Mouse (Mus musculus) brown adipose tissue, adult 24 weeks (tissue): ENCODE measurements around the gene Rasgrf1. TPM values are rescaled to one million over a fixed set of nuclear protein-coding genes. Genes with fewer than 3 reads are reported as not detected.

Experiments
- H3K27ac ChIP-seq: fragments of 200-500 bp; replicated peaks from 2 replicates; pipeline ENCODE4 v1.5.1; 2012; ENCODE audit warnings: low read depth, mild to moderate bottlenecking, low read length
- H3K4me1 ChIP-seq: fragments of 200-500 bp; 2 replicates; pipeline ENCODE4 v1.6.1; 2012; ENCODE audit warnings: low read length, mixed read lengths; ENCODE audit not compliant: control insufficient read depth, insufficient read depth, insufficient read length
- H3K4me3 ChIP-seq: fragments of 200-500 bp; 2 replicates; pipeline ENCODE4 v1.5.1; 2012; ENCODE audit warnings: low read depth, mild to moderate bottlenecking, low read length, moderate library complexity; ENCODE audit not compliant: insufficient read depth
- polyA plus RNA-seq: library from polyadenylated mRNA; stranded (reverse); fragments of >200 nt; gene quantifications from 2 replicates; pipeline ENCODE4 v1.2.4, GENCODE M21; 2012; ENCODE audit not compliant: missing spikeins, insufficient read depth, insufficient read length

Gene Rasgrf1
- polyA plus RNA-seq, 1 experiment = not detected

DNA sequence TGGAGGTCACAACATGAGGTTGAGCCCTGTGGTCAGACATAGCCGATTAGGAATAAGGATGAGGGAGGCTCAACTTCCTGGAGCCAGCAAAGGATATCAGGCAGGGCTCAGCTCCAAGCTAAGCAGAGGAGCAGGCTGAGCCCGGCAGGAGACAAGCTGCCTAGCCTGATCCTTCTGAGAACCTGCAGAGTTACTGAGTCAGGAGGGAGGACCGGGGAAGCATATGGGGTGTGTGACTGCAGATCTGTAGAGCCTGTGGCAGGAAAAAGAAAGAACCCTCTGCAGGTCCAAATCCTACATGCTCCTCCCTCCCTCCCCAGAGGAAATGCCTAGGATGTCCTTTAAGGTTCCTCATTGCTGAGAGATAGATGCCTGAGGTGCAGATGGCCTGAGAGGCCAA is 62.6 kb downstream of the Rasgrf1 start:
- Histone ChIP-seq H3K4me1 (no peaks in the 10 kb centered on the region), H3K4me3 (no peak overlapping the region), H3K27ac (no peak overlapping the region)

DNA sequence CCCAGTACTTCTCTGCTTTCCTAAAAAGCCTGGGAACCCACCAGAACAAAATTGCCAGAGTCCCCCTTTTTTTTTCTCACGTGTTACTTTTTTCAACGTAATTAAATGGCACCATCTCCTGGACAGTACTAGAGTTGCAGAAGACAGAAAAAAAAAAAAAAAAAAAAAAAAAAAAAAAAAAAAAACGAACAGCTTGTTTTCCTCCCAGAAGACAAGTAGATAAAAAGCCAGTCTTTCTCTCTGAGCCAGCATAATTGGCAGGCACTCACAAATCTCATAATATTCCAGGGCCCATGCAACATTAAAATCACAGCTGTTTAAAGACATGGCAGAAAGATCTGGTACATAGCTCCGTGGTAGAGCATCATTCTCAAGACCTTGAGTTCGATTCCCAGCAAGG is 64.1 kb downstream of the Rasgrf1 start:
- Histone ChIP-seq H3K4me3 (no peak overlapping the region), H3K27ac (no peak overlapping the region), H3K4me1 (no peaks in the 10 kb centered on the region)

DNA sequence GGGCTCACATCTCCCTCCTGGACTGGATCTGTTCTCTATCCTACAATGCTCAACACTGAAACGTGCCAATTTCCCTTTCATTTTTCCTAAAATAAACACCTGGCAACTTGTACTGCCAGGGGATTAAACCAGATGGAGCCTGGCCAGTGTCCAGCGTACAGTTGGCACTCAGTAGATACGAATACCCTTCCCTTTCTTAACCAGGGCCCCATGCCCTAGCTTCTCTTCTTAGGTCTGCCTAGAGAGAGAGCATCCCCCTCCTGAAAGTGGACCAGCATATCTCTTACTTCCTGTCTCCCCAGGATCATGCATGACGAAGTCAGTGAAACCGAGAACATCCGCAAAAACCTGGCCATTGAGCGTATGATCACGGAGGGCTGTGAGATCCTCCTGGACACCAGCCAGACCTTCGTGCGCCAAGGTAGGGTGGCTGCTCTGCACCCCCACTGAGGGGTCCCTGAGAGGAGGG is 64.8 kb downstream of the Rasgrf1 start:
- no peak overlapping the region for H3K4me3 ChIP-seq
- no peak overlapping the region for H3K27ac ChIP-seq
- no peaks in the 10 kb centered on the region for H3K4me1 ChIP-seq

DNA sequence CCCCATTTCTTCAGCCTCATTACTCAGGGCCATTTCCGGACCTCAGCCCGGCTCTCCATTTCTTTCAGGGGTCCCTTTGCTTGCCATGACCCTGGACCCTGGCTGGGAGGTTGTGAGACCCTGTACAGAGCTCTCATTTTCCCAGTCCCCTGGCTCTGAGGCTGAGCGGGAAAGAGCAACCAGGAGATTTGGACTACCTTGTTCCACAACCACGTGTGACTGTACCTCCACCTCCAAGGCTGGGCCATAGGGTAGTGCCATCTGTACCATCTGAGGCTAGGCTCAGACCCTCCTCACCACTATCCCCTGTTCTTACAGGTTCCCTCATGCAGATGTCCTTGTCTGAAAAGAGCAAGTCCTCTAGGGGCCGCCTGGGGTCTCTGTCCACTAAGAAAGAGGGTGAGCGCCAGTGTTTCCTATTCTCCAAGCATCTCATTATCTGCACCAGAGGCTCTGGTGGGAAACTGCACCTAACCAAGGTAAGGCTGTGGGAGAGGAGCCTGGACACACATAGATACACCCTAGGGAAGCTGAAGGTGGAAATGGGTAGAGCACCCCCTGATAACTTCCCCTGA is 66.7 kb downstream of the Rasgrf1 start:
- Histone ChIP-seq H3K27ac (no peak overlapping the region), H3K4me1 (no peaks in the 10 kb centered on the region)

DNA sequence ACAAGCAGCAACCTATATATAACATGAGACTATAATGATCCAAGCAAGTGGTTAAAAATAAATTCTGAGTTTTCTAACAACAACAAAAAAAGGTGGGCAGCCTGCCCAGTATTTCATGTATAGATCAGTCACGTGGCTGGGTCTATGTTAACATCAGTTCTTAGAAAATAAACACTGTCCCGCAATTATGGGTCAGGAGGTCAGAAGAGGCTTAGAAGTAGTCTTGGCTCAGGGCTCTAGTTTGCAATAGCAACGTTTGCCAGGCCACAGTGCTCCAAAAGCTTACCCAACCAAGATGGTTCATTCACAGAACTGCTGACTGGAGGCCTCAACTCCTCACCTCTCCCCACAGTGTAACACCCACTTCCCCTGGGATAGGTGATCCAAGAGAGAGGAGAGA is 69.5 kb downstream of the Rasgrf1 start:
- Histone ChIP-seq H3K4me3 (no peak overlapping the region), H3K27ac (no peak overlapping the region), H3K4me1 (no peaks in the 10 kb centered on the region)

More for the DNA sequence above, 66.7 kb downstream of the Rasgrf1 start:
- no peak overlapping the region for H3K4me3 ChIP-seq

DNA sequence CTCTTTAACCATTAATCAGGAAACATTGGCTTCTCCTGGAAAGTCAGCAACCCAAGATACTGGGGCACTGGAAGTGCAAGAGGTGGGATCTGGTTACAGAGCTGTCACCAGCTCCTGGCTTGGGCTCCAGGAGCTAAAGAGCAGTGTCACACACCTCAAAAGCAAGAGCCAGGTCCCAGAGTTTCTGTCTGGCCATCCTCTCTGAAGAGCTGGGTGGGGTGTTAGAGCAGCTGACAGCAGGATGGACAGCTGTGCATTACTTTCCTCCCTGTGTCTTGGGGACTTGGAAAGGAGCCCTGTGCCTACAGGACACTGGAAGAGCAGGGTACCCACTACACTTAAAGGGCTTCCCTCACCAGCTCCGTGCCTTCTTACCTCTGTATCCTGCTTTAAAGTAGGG is 72.5 kb downstream of the Rasgrf1 start:
- Histone ChIP-seq H3K27ac (no peak overlapping the region), H3K4me1 (no peaks in the 10 kb centered on the region), H3K4me3 (no peak overlapping the region)

DNA sequence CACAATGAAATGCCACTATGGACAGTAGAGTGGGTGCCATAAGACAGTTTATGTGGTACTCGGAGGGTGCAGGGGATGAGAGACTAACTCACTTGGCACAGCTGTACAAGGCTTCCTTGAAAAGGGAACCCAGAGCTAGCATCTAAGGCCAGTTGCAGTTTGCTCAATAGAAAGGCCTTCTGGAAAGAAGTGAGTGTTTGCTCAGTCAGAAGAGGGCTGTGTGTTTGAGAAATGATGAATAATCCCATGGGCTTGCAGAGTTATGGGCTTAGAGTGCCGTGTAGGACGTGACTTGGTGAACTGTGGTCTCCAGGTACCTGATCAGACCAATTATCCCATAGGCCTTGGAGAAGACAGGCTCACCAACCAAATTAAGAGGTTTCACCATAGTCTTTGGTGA is 78.3 kb downstream of the Rasgrf1 start:
- Histone ChIP-seq H3K4me1 (no peaks in the 10 kb centered on the region), H3K27ac (no peak overlapping the region), H3K4me3 (no peak overlapping the region)

DNA sequence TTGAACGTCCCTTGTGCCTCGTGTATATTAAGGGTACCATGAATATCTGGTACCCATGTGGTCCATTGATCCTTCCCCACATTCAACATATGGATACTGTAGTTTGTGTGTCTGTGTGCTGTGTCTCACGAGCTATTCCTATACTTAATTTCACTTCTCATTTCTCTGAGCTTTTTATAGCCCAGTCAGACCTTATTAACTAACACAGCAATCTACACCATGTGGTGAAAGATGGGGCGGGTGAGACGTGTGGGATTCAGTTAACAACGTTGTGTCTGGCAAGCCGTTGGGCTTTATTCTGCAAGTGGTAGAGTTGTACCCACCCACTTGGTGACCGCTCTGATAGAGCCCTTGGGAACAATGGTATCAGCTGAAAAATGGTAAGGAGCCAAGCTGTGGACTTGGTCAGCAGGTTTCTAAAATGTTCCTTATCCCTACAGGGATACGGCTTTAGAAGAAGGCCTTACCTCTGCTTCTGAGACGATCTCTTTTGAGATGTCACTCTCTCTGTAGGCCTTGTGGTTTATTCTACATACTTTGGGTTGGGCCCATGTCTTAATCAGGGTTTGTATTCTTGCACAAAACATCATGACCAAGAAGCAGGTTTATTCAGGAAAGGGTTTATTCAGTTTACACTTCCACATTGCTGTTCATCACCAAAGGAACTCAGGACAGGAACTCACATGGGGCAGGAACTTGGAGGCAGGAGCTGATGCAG is 79.3 kb downstream of the Rasgrf1 start:
- Histone ChIP-seq H3K27ac (no peak overlapping the region), H3K4me3 (no peak overlapping the region), H3K4me1 (no peaks in the 10 kb centered on the region)

DNA sequence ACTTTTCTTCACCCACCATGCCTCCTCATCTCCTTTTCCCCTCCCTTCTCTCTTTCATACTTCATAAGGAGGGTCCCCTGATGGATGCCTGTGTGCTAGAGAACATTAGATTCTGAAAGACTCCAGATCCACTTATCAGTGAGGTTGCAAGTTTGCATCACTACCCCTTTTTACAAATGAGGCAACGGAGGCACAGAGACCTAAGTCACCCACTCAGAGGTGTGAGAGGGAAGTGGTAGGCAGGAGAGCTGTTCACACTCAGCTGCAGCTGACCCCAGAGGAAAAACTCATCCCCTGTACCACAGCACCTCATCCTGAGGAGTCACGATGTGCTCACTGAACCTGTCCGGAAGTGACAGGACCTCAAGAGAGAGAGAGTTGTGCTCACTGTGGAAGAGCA is 96.7 kb downstream of the Rasgrf1 start:
- H3K4me3 ChIP-seq = no peak overlapping the region
- no peak overlapping the region for H3K27ac ChIP-seq
- no peaks in the 10 kb centered on the region for H3K4me1 ChIP-seq

DNA sequence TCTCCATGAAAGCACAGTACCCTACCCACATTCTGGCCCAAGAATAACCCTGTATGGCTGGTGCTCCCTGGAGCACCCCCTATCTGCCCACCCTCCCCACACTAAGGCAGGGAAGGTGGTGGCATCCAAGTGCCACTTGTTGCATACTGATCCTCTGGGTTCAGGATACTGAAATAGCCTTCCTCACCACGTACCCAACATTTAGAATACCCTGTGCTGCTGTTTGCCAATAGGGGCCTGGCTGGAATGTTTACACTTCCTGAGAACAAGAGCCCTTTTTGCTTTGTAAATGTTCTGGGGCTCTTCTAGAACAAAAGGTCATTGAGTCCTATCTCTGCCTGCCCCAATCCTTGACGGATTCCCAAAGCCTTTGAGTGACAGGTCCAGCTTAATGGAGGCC is 97.4 kb downstream of the Rasgrf1 start:
- Histone ChIP-seq H3K27ac (no peak overlapping the region), H3K4me3 (no peak overlapping the region), H3K4me1 (no peaks in the 10 kb centered on the region)

DNA sequence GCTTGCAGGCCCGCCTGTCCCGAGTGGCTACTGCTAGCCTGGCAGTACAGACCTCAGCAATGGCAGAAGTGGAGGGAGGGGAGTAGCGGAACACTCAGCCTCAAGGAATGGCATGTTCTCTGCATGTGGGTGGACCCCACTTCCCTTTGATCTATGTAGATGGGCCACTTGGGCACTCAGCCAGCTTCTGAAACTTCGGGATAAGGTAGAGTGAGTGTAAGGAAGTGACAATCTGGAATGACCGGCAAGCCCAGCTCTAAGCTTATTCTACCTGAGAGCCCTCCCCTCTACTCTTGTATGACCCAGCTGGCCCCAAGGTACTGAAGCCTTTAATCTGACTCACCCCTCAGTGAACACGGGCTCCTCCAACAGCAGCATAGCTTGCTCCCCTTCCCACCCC is 98.4 kb downstream of the Rasgrf1 start:
- H3K27ac ChIP-seq = no peak overlapping the region

DNA sequence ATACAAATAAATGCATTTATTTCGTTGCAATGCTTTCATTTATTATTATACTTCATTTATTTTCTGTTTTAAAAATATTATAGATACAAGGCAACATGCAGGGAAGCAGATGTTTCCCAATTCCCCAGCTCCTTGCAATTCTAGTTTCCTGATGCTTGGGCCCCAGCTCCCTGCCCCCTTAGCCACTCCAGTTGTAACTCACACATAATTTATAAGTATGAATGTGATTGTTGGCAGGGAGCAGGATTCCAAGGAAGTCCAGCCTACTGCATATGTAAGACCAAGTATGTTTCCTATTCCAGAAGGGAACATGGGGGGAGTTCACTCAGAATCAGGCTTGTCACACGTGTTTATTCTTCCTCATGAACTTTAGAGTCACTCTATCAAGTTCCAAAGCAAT is 102.1 kb downstream of the Rasgrf1 start:
- Histone ChIP-seq H3K4me1 (no peaks in the 10 kb centered on the region), H3K27ac (no peak overlapping the region), H3K4me3 (no peak overlapping the region)

More for the DNA sequence above, 98.4 kb downstream of the Rasgrf1 start:
- H3K4me3 ChIP-seq = no peak overlapping the region
- H3K4me1 ChIP-seq = no peaks in the 10 kb centered on the region

DNA sequence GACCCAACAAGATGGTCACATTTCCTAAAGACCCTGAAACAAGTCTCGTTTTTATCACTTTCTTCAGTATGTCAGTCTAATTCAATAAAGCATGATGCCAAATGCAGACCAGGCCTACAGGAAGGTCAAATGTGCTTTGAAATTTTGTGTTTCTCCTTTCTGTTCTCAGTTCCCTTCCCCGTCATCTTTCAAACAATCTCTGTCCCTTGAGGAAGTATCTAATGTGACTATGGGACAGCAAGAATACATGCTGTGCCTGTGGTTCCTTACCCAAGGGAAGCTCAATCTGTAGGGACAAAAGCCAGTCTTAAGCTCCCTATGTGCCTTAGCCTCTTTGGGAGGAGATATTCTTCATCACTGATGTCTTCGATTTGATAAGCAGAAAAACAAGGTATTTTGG is 104.9 kb downstream of the Rasgrf1 start:
- Histone ChIP-seq H3K4me3 (no peak overlapping the region), H3K27ac (no peak overlapping the region), H3K4me1 (no peaks in the 10 kb centered on the region)

DNA sequence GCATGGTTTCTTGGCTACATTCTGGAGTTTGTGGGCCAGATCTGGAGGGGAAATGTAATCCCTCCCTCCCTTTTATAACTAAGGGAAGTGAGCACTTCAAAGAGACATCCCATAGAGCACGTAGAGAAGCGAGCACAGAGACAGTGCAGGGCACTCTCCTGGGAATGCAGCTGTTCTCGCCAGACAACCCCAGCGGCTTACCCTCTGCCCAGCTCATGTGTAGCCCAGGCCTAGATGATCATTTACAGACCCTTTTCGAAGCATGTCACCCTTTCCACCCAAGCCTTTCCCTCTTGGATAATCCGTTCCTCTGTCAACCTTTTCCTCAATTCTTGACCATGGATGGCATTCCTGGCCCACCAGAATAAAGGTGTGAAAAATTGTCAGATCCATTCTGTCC is 106.5 kb downstream of the Rasgrf1 start:
- H3K27ac ChIP-seq = no peak overlapping the region
- no peak overlapping the region for H3K4me3 ChIP-seq
- no peaks in the 10 kb centered on the region for H3K4me1 ChIP-seq

DNA sequence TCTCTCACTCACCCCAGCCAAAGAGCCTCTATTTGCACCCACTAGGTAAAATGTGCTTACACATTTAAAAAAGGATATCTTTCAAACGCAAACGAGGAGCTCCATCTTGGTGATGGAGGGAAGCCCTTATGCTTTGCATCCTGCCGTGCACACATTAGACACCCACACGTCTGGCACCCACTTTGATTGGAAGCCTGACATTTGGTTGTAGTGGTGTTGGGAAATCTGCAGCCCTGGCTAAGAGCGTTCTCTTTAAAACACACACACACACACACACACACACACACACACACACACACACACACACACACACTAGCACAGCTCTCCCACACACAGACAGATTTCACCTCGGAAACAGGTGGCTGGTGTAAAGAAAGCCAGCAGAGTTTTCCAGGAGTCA is 111.2 kb downstream of the Rasgrf1 start:
- Histone ChIP-seq H3K4me3 (no peak overlapping the region), H3K27ac (no peak overlapping the region), H3K4me1 (no peaks in the 10 kb centered on the region)

DNA sequence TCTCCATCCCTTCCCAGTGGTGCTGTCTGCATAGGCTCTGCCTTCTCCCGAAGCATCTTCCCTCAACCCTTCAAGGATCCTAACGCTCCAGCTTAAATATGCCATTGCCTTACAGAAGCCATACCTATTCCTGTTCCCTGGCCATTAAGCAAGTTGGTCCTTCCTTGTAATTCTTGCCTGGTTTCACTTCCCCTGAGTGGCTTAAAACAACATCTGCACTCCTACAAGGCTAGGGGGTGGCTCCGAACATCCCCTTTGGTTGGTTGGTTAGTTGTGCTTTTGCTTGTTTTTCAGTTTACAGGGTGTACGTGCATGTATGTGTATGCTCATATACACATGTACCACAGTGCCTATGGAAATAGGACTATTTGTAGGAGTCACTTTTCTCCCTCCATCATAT is 111.7 kb downstream of the Rasgrf1 start:
- Histone ChIP-seq H3K4me3 (no peak overlapping the region), H3K27ac (no peak overlapping the region), H3K4me1 (no peaks in the 10 kb centered on the region)
